ENCODE assay signal across 8 mouse cellular contexts in the genomic region with DNA sequence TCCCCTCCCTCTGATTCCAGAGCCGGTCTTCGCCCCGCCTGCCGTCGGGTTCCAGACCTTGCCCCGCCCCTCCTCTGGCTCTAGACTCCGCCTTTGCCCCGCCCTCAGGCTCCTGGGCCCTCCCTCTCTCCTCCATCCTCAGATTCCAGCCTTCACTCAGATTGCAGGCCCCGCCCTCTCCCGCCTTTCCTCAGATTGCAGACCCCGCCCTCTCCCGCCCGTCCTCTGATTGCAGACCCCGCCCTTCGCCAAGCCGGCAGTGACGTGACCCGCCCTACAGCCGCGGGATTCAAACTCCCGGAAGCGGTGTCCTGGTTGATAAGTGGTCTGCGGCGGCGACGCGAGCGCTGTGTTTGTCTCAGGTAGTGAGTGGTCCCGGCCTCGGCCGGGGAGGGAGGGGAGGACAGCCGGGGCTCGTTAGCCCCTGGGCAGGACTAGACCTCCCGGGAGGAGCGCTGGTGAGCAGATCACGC. TPM values are rescaled to one million over a fixed set of nuclear protein-coding genes. Genes with fewer than 3 reads are reported as not detected.
A peak's percentile ranks its signal among the peaks of the same experiment; 100 is the strongest.
DNase-seq lines count a peak whose midpoint lies in the region; ATAC-seq and TF ChIP-seq lines count a peak whose summit lies in the region.

A gene (plus strand): TSS at position 292 of the 473 bp plus-strand sequence.

- H3K79me2 ChIP-seq in macrophage (ENCODE audit: inconsistent target) = peaks cover 31% of the 10 kb centered on the region

- no peaks in the 10 kb centered on the region for H3K27me3 ChIP-seq in Patski
- H3K27me3 ChIP-seq in hindbrain, embryonic 14.5 days (ENCODE audit: control insufficient read depth, insufficient read depth, low read length) = no peaks in the 10 kb centered on the region

- CTCF ChIA-PET in Patski (lab: Charles Lee) = interaction anchor here (0.9 to 1.1 kb wide), 3 partner anchors 12 to 101 kb away, joined by 3 to 4 read pairs (median 3); a partner anchor contains a TSS

- 0 out of 2 replicates have a peak within 1 kb of the TSS, but pooled peaks have one; percentile 18 for H3K27ac ChIP-seq in hindbrain, embryonic 14.5 days
- H3K27ac ChIP-seq in macrophage = peak within 1 kb of the TSS; percentile 57

- DNase-seq in Patski (ENCODE audit: low read depth, low spot score) = peak; percentile 83
- DNase-seq in cerebellum, postnatal 14 days = peak; percentile 96 to 98
- DNase-seq in frontal cortex, postnatal 25 days (ENCODE audit: low spot score in 2 of 2) = peak; percentile 78 to 85
- DNase-seq in hindbrain, embryonic 14.5 days (ENCODE audit: low spot score) = peak; percentile 96
- peak; percentile 90 for DNase-seq in left cerebral cortex, adult 11 months (ENCODE audit: low spot score)
- DNase-seq in right cerebral cortex, adult 18-20 months = peak; percentile 96
- peak; percentile 80 for DNase-seq in urinary bladder, postnatal 10 days (ENCODE audit: low spot score)

- in situ Hi-C loops in Patski (cut with MboI; ENCODE audit: low pct_unique_long_range_greater_than_20kb) = loop anchor here (5.0 to 10.0 kb wide), 2 partner anchors 102 to 460 kb away; no protein-coding TSS in a partner anchor

- peak within 1 kb of the TSS; percentile 59 for H3K9ac ChIP-seq in hindbrain, embryonic 14.5 days

- H3K4me3 ChIP-seq in hindbrain, embryonic 14.5 days (replicated peaks; ENCODE audit: low read length) = peak within 1 kb of the TSS; percentile 73
- peak within 1 kb of the TSS; percentile 89 for H3K4me3 ChIP-seq in macrophage (ENCODE audit: inconsistent target)

- no peaks in the 10 kb centered on the region for H3K9me3 ChIP-seq in hindbrain, embryonic 14.5 days (ENCODE audit: control insufficient read depth, low read length)

- WGBS in hindbrain, embryonic 14.5 days = under 1% methylated on average over 35 of the region's 36 CpGs
- WGBS in macrophage (ENCODE audit: missing documents) = 0% methylated on average over 33 of the region's 36 CpGs

- POLR2A ChIA-PET in Patski (lab: Charles Lee) = interaction anchor here (0.6 kb wide), 1 partner anchor 25 kb away, joined by 3 read pairs; no protein-coding TSS in a partner anchor

- peak within 1 kb of the TSS; percentile 94 for H3K4me2 ChIP-seq in hindbrain, embryonic 14.5 days (replicated peaks)

- ATAC-seq in Patski = peak; percentile 91
- ATAC-seq in hindbrain, embryonic 14.5 days (ENCODE audit: low FRiP score) = peak; percentile 98

- 0 out of 2 replicates have a peak, but pooled peaks cover 2% of the 10 kb centered on the region for H3K4me1 ChIP-seq in hindbrain, embryonic 14.5 days (replicated peaks; ENCODE audit: control insufficient read depth, insufficient read depth, low read length)

- TF ChIP-seq CTCF in Patski (IDR thresholded peaks at IDR 0.05) = no peak

- H3K36me3 ChIP-seq in hindbrain, embryonic 14.5 days (replicated peaks; ENCODE audit: control insufficient read depth, insufficient read depth) = no peaks in the 10 kb centered on the region
- no peaks in the 10 kb centered on the region for H3K36me3 ChIP-seq in macrophage (ENCODE audit: inconsistent target)

RNA-seq across cellular contexts. Expression of the gene that starts here (rescaled TPM):
- polyA plus RNA-seq in Patski (2021) (24.5 TPM), macrophage (2018) (0.91 to 8.9 TPM (median 6.7 TPM) in 3 replicates)
- polyA plus RNA-seq in hindbrain, embryonic 14.5 days (2014; fragmentation: Nextera tagmentation; extraction: Ambion mirVana) = 4.6 and 6.8 TPM in 2 replicates
- total RNA-seq in macrophage (2018; cell fraction: chromatin; rRNA removed) = 10 to 100 TPM in 1 of 26 experiments, 1 to 10 TPM in 21, under 1 TPM in 4; 0.52 to 12.2 (median 2.1) TPM
- 1 to 10 TPM in 23 of 26 experiments, under 1 TPM in 3; 0.82 to 5.8 (median 1.9) TPM for total RNA-seq in macrophage (2018; cell fraction: cytosol; rRNA removed)
- total RNA-seq in macrophage (2018; cell fraction: nucleus; rRNA removed) = 10 to 100 TPM in 1 of 26 experiments, 1 to 10 TPM in 19, under 1 TPM in 6; 0.47 to 11.5 (median 1.6) TPM

Comparison
In these comparisons a context has a peak if more than half of its experiments do, and no peak if none do; other contexts are left out.
1. Peak in every context shown above with its lines: DNase-seq, ATAC-seq, H3K4me3 ChIP-seq and H3K27ac ChIP-seq.